Mouse (Mus musculus) gastrocnemius, postnatal 14 days (tissue): ENCODE measurements around the gene Heatr5b. TPM values are rescaled to one million over a fixed set of nuclear protein-coding genes. Genes with fewer than 3 reads are reported as not detected.
"Not testable (repeated sequence)": the region's sequence is repeated elsewhere in the genome, so short reads cannot be mapped to it uniquely, and the experiment has no call there.

ENCODE experiments used
- DNase-seq: peaks from one replicate; pipeline ENCODE4 v3.0.0; 2021; ENCODE audit warnings: mixed read lengths
- intact Hi-C: fragments of 180-260 bp; cut with DNase I; formaldehyde crosslinking; loops from one replicate; pipeline ENCODE4 v1.15.1; 2025; ENCODE audit warnings: low total_unique reads
- long read RNA-seq, 2 experiments: library from polyadenylated mRNA; stranded (forward); transcript quantifications; one replicate each; pipeline ENCODE4 v2.0.0; 2021
- total RNA-seq, 2 experiments: library from RNA; stranded (reverse); gene quantifications; 2 replicates each; pipeline ENCODE4 v1.2.3; 2021

Heatr5b gene
- 10 to 100 TPM in 1 of 2 experiments, 1 to 10 TPM in 1; 8.8 to 10.3 TPM for total RNA-seq
- long read RNA-seq, experiment 1, full-length matches to known transcripts: 1 of 4 reads
- long read RNA-seq, experiment 1, partial matches to known transcripts: 0 of 4 reads
- long read RNA-seq, experiment 1, other reads (novel, unspliced or antisense): 3 of 4 reads
- long read RNA-seq, experiment 2, full-length matches to known transcripts: 4 of 5 reads
- long read RNA-seq, experiment 2, partial matches to known transcripts: 1 of 5 reads
- long read RNA-seq, experiment 2, other reads (novel, unspliced or antisense): 0 of 5 reads

DNA sequence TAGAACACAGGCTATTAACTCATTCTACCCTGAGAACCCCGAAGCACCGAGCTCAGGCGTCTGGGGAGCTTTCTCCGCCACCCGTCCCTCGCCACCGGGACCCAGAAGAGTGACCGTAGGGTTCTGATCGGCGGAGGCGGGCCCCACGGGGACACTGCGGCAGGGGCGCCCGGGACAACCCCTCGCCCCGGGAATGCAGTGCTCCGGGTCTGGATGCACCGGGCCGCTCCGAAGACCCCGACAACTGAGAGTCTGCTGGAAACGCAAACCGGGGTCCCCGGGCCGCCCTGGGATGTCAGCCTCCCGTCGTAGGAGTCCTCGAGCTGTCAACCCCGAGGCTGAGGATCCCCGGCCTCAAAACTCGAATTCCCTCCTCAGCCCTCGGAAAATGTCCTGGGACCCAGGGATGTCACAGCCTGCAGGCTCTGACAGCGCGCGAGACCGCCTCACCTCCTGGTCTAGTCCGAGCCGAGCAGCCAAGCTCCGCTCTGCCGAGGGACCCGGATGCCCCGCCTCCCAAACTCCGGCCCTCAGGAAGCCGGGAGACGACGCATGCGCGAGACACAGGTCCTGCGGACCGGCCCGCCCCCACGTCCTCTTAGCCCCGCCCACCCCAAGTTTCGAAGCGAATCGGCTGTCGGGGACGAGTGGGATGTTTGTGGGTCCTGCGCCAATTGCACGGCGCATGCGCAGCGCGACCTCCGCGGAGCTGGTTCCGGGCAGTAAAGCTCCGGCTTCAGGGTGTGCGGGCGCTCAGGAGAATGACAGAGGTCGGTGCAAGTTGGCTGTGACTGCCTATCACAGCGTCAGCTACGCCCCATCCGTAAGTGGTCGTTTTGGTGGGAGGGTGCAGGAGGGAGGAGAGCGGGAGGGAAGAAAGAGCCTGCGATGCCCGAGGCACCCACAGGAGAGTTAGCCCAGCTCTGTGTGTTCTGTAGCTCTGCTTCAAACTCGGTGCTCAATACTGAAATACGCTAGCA lies at the start of gene Heatr5b, which contains the start of gene Gpatch11:
TSS of gene Heatr5b (minus strand) at position 509 of the 980 bp plus-strand sequence.
TSS of gene Gpatch11 (plus strand) at position 712 of the 980 bp plus-strand sequence.
- intact Hi-C loops: no loop called here

GRCm38 (mm10) chr17:78883291-78883690 lies 48.1 kb upstream of the Heatr5b start:
- intact Hi-C loops: no loop called here
- DNase-seq: no peak

More for the DNA sequence above, at the start of gene Heatr5b, which contains the start of gene Gpatch11:
- DNase-seq: peak; percentile 100

- intact Hi-C loops: no loop called here
- DNase-seq: peak; percentile 88
Observed at GRCm38 (mm10) chr17:78882401-78883112, 47.4 kb upstream of the Heatr5b start, which contains the start of gene Eif2ak2. Gene Eif2ak2 (minus strand): TSS chr17:78882573.

- intact Hi-C loops: no loop called here
Observed at GRCm38 (mm10) chr17:78881878-78882304, 46.7 kb upstream of the Heatr5b start.

GRCm38 (mm10) chr17:78873886-78874285 lies 38.7 kb upstream of the Heatr5b start:
- intact Hi-C loops: no loop called here

More at GRCm38 (mm10) chr17:78881878-78882304, 46.7 kb upstream of the Heatr5b start:
- peak; percentile 10 for DNase-seq

DNA sequence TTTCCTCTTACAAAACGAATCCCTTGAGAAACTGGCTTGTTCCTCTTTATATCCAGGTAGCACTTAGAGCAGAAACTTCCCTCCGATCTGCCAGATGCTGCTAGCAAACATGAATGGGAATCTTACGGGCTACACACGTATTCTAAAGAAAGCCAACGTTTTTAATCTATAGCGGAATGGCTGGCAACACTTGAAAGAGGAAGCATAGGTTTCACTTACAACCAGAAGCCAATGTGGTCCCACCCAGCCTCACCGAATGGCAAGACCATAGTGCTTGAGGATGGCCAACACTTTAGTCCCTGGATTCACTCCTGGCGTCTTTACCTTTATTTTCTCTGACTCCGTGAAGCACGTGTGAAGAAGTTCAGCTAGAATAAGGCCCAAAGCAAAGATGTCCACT lies 21.1 kb upstream of the Heatr5b start:
- intact Hi-C loops: no loop called here
- DNase-seq: no peak

More at GRCm38 (mm10) chr17:78873886-78874285, 38.7 kb upstream of the Heatr5b start:
- no peak for DNase-seq

- intact Hi-C loops: no loop called here
Observed at GRCm38 (mm10) chr17:78842271-78842928, 7.2 kb upstream of the Heatr5b start.

GRCm38 (mm10) chr17:78836056-78836455 lies 892 bp upstream of the Heatr5b start:
- intact Hi-C loops: no loop called here
- no peak for DNase-seq

More at GRCm38 (mm10) chr17:78842271-78842928, 7.2 kb upstream of the Heatr5b start:
- DNase-seq: no peak

DNA sequence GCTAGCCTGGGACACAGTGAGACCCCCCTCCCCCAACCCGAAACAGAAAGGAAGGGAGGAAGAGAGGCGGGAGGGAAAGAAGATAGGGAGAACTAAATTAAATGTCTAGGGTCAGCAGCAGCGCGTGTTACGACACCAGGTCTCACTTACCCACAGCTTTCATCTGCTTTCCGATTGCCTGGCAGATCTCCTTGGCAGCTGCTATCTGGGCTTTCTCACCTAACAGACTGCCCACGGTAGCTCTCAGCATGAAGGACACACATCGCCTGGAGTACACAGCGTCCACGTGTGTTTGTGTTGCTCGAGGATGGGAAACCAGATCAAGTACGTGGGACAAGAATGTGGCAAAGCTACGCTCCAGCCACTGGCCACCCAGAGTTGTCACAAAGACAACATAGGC lies 10.8 kb downstream of the Heatr5b start:
- intact Hi-C loops: no loop called here
- DNase-seq: no peak

DNA sequence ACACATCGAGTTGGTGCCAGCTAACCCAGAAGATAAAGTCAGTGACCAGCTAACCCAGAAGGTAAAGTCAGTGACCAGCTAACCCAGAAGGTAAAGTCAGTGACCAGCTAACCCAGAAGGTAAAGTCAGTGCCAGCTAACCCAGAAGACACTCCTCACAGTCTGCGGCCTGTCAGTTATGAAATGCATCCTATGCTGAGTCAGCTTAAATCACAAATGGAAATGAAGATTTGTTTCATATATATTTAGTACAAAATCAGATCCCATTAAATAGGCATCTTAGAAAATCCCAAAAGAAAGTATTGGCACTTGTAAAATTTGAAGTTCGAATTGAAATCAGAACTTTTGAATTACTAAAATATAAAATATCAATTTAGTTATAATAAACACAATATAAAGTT lies 25.6 kb downstream of the Heatr5b start:
- intact Hi-C loops: no loop called here
- DNase-seq: no peak

DNA sequence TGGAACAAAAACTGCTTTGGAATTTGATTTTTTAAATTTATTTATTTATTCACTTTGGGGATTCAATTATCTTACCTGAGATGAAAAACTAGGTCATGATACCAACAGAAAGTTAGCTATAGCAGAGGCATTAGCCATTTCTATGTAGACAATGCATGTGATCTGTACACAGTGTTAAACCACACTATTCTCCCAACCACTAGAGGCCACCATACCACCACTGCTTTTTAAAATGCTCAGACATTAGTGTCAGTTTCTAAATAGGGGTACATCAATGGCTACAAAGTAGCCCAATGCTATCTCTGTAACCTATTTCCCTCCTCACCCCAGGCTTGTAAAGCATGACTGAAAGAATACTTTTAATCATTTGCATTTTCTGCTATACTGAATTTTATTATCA lies 26.1 kb downstream of the Heatr5b start:
- DNase-seq: no peak

GRCm38 (mm10) chr17:78797222-78797621 lies 37.9 kb downstream of the Heatr5b start:
- intact Hi-C loops: no loop called here
- DNase-seq: no peak

More for the DNA sequence above, 26.1 kb downstream of the Heatr5b start:
- intact Hi-C loops: no loop called here

DNA sequence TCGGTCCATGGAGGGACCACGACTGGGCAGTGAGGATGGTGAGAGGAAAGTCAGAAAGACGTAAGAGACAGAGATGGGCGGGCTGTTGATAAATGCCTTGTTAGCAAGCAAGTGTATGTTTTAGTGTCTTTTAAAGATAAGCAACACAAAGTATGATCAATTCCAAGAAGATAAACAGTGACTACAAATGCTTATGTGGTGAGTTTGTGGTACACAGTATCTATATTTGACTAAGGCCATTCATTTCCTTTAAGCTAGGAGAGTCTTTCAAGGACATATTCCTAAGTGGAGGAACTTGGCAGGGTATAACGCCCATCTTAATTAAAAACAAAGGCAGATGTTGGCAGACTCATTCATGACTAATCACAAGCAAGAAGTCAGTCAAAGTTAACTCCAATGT lies 40.8 kb downstream of the Heatr5b start:
- no peak for DNase-seq
- intact Hi-C loops: no loop called here

DNA sequence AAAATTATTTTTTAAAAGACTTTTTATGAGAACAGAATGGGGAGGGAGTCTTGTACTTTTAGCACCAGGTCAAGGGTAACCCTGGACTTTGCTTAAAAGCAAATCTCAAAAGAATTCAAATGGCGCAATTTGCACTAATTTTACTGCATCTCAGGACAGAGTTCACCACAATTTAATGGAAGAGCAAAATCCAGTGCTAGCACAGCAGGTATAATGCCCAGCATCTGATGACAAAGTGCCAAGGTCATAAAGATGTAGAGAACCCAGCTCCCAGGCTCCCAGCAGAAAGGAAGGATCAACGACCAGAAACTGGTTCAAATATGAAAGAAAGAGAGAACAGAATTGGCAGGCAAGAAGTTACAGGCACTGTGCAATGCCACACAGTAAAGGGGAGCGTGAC lies 43.0 kb downstream of the Heatr5b start:
- intact Hi-C loops: no loop called here
- no peak for DNase-seq

DNA sequence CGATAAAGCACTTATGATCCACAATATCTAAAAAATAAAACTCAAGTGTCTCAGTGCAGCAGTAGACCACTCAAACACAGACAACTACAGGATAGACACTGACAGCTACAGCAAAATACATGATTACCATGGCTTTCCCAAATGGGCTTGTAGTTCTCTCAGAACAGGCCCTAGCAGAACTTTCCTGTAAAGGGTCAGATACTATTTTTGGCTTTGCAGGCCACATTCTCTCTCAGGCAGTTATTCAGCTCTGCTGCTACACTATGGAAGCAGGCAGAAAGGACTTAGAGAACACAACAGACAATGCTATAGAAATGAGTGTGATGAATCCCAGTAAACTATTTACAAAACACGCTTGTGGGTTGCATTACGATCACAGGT lies 43.5 kb downstream of the Heatr5b start:
- intact Hi-C loops: no loop called here
- DNase-seq: no peak

DNA sequence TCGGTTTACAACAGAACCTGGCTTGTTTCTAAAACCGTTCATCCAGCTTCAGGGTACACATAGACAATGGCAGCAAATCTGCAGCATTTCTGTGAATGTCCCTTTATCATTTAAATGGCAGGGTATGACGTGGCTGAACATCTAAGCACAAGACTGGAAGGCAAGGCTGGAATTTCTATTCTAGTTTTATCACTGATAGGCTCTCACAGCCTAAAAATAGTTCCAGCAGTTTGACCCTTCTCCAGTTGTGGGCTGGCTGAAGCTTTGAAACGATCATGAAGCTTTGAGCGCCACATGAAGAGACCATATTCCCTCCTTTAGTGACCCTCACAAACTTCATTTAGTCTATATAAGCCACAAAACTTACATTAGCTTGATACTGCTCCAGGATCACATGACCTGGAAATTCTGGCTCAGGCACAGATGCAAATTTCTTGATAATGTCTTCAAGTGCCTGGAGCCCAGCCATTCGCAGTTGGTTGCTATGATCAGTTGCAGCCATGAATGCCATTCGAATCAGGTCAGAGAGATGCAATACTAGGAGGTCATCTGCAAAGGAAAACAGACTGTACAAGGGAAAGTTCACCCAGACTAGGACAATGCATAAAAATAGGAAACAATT lies 44.0 kb downstream of the Heatr5b start:
- no peak for DNase-seq
- intact Hi-C loops: no loop called here

DNA sequence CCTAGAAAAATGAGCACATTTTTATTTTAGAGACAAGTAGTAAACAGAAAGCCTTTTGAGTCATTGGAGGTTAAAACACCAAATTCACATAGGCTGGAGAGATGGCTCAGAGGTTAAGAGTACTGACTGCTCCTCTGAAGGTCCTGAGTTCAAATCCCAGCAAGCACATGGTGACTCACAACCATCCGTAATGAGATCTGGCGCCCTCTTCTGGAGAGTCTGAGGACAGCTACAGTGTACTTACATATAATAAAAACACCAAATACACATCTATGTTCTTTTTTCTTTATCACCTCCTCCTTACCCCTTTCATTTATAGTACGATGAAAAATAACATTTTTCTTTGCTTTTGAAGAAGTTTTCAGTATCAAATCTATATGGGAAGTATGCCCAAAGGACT lies 46.9 kb downstream of the Heatr5b start:
- intact Hi-C loops, DNase-seq: not testable (repeated sequence)

GRCm38 (mm10) chr17:78778765-78779164 lies 56.4 kb downstream of the Heatr5b start:
- no peak for DNase-seq
- intact Hi-C loops: no loop called here

DNA sequence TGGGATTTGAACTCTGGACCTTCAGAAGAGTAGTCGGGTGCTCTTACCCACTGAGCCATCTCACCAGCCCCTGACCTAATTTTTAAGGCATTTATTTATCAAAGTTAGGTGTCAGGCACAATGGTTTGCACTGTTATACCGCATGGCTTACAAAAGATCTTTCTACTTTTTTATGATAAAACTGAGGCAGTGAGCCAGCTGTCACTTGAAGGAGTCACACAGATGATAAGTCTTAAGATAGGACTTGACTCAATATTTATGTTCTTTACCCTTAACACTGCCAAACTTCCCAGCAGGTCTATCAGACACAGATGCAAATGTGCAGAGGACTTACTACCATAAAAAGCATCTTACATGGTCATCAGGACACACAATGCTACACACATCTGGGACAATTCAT lies 62.8 kb downstream of the Heatr5b start:
- DNase-seq: no peak
- intact Hi-C loops: no loop called here
